Mouse (Mus musculus): Measurements from ENCODE around the gene Sp8. TPM values are rescaled to one million over a fixed set of nuclear protein-coding genes. Genes with fewer than 3 reads are reported as not detected.

Sp8 gene
- polyA plus RNA-seq, 1 experiment from 2014 or later: 9.8 TPM

DNA sequence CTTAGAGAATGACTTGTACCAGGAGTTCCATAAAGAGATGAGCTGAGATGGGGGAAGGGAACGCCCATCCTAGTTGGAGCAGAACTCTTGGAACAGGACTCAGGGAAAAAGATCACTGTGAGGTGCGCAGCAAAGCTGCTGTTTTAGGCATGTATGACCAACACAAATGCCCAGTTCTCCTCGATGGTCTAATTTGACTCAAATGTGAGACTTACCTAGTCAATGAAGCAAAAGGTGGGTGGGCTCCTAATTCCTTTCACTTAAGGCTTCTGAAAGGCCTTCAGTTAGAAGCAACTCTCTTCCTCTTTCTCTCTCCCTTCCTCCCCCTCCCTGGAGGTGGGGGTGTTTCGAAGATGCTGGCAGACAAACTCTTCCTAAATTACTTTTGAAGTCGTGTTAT lies 6.7 kb upstream of the Sp8 start:
- Histone ChIP-seq H3K27me3 (ENCODE audit: control insufficient read depth, insufficient read depth, low read length) (peaks cover 69% of the 10 kb centered on the region), H3K4me2 (ENCODE audit: low read depth) (no peak overlapping the region), H3K9ac (ENCODE audit: low read length) (no peak overlapping the region), H3K4me1 (ENCODE audit: control insufficient read depth, insufficient read depth, low read length) (peaks cover 11% of the 10 kb centered on the region), H3K27ac (ENCODE audit: low read depth, low read length) (no peak overlapping the region), H3K4me3 (ENCODE audit: low read depth, low read length) (no peak overlapping the region), H3K36me3 (ENCODE audit: control insufficient read depth, insufficient read depth, low read length) (no peaks in the 10 kb centered on the region), H3K9me3 (ENCODE audit: control insufficient read depth, low read length) (no peaks in the 10 kb centered on the region)
- DNase-seq (ENCODE audit: low spot score) (no peak), ATAC-seq (ENCODE audit: insufficient read depth, low FRiP score, low TSS enrichment) (no peak)
- WGBS: 8% methylated on average over 5 of the region's 5 CpGs

DNA sequence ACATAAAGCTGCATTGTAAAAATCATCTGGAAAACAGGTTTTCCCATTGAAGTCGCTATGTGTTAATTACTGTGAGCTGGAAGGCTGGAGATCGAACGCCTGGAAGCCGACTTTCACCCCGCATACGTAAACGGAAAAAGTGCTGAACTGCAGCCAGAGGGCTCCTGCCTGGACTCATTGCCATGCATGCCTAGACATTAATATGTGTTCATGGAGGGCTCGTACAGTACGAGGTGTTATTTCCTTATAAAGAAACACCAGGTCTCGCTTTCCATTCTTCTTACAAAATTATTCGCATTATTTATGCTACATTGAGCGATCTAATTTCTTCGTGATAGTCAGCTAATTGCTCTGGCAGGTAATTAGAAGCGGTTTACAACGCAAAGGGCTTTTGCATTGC lies 5.8 kb upstream of the Sp8 start:
- Histone ChIP-seq H3K36me3 (ENCODE audit: control insufficient read depth, insufficient read depth, low read length) (no peaks in the 10 kb centered on the region), H3K4me2 (ENCODE audit: low read depth) (peak overlapping the region; percentile 19), H3K27me3 (ENCODE audit: control insufficient read depth, insufficient read depth, low read length) (peaks cover 78% of the 10 kb centered on the region), H3K27ac (ENCODE audit: low read depth, low read length) (no peak overlapping the region), H3K9ac (ENCODE audit: low read length) (no peak overlapping the region), H3K4me3 (ENCODE audit: low read depth, low read length) (no peak overlapping the region), H3K4me1 (ENCODE audit: control insufficient read depth, insufficient read depth, low read length) (peaks cover 11% of the 10 kb centered on the region), H3K9me3 (ENCODE audit: control insufficient read depth, low read length) (no peaks in the 10 kb centered on the region)
- DNase-seq (ENCODE audit: low spot score): no peak
- WGBS: under 1% methylated on average over 15 of the region's 15 CpGs
- ATAC-seq (ENCODE audit: insufficient read depth, low FRiP score, low TSS enrichment): no peak

DNA sequence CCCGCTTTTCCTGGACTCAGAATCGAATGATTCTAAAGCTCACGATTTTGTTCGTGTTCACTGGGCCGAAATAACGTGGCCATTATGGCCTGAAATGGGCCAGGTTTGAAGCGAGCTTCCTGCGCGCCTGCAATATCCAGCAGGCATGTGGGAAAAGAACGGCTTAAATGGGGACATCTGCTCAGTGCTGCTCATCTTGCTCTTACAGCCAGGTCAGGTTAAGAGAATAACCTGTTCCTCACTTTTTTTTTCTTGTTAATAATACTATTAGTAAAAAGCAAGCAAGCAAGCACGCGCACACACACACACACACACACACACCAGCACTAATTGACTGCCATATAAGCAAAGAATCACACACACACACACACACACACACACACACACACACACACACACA lies 5.3 kb upstream of the Sp8 start:
- Histone ChIP-seq H3K4me1 (ENCODE audit: control insufficient read depth, insufficient read depth, low read length) (peaks cover 11% of the 10 kb centered on the region), H3K4me3 (ENCODE audit: low read depth, low read length) (no peak overlapping the region), H3K9ac (ENCODE audit: low read length) (no peak overlapping the region), H3K27me3 (ENCODE audit: control insufficient read depth, insufficient read depth, low read length) (peaks cover 81% of the 10 kb centered on the region), H3K36me3 (ENCODE audit: control insufficient read depth, insufficient read depth, low read length) (no peaks in the 10 kb centered on the region), H3K9me3 (ENCODE audit: control insufficient read depth, low read length) (no peaks in the 10 kb centered on the region), H3K4me2 (ENCODE audit: low read depth) (peak overlapping the region; percentile 19), H3K27ac (ENCODE audit: low read depth, low read length) (no peak overlapping the region)
- 0 out of 2 replicates have a peak, but pooled peaks have one; percentile 20 for ATAC-seq (ENCODE audit: insufficient read depth, low FRiP score, low TSS enrichment)
- WGBS: 1% methylated on average over 12 of the region's 12 CpGs
- DNase-seq (ENCODE audit: low spot score): peak; percentile 63

DNA sequence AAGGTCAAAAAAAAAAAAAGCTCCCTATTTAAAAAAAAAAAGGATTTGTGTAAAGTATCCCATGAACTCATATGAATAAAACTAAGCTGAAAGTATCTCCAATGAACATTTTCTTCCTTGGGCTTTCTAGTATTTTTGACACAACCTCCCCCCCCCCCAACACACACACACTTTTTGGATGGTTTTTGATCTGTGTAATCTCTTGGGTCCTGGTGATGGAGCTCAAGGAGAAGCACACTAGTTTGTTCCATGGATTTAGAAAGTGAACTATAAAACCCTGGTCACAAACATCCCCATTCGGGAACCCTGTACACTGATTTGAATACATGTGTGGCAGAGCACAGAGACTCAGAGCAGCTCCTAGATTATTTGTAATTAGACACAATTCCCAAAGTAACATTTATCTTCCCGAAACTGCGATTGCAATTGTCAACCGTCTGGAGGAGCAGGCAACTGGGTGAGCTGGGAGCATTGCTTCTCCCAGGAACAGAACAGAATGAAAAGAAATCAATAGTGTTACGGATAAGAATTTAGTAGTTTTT lies 4.7 kb upstream of the Sp8 start:
- no peak overlapping the region for H3K4me2 ChIP-seq (ENCODE audit: low read depth)
- peaks cover 11% of the 10 kb centered on the region for H3K4me1 ChIP-seq (ENCODE audit: control insufficient read depth, insufficient read depth, low read length)
- 5% methylated on average over 5 of the region's 5 CpGs for WGBS
- no peak overlapping the region for H3K9ac ChIP-seq (ENCODE audit: low read length)
- no peak overlapping the region for H3K27ac ChIP-seq (ENCODE audit: low read depth, low read length)
- H3K4me3 ChIP-seq (ENCODE audit: low read depth, low read length): no peak overlapping the region
- H3K9me3 ChIP-seq (ENCODE audit: control insufficient read depth, low read length): no peaks in the 10 kb centered on the region
- ATAC-seq (ENCODE audit: insufficient read depth, low FRiP score, low TSS enrichment) (no peak), DNase-seq (ENCODE audit: low spot score) (no peak)
- peaks cover 81% of the 10 kb centered on the region for H3K27me3 ChIP-seq (ENCODE audit: control insufficient read depth, insufficient read depth, low read length)
- H3K36me3 ChIP-seq (ENCODE audit: control insufficient read depth, insufficient read depth, low read length): no peaks in the 10 kb centered on the region

DNA sequence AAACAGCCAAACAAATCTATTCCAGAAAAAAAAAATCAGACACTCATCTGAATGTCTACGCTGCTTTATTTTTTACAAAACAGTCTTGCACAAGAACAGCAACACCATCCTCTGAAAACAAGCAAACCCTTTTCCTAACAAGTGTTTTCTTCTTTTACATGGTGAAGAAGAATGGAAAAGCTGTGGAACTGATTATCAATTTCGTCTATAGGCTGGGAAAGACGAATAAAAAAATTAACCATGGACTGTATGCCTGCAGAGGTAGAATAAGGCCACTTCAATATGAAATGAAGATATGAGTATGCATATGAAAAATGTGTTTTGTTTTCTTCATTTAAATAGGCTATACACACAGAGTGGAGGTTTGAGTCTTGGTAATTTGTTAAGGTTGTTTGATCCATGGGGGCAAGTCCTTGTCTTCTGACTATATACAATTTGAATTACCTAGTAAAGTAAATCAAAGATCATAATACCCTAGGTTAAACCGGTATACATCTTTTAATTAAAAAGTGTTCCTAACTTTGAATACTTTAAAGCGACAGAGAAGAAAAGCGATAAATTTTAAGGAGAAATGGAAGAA lies 4.1 kb upstream of the Sp8 start:
- no peak overlapping the region for H3K4me3 ChIP-seq (ENCODE audit: low read depth, low read length)
- no peaks in the 10 kb centered on the region for H3K9me3 ChIP-seq (ENCODE audit: control insufficient read depth, low read length)
- 8% methylated on average over 6 of the region's 6 CpGs for WGBS
- no peak overlapping the region for H3K9ac ChIP-seq (ENCODE audit: low read length)
- peaks cover 11% of the 10 kb centered on the region for H3K4me1 ChIP-seq (ENCODE audit: control insufficient read depth, insufficient read depth, low read length)
- H3K36me3 ChIP-seq (ENCODE audit: control insufficient read depth, insufficient read depth, low read length): no peaks in the 10 kb centered on the region
- H3K27me3 ChIP-seq (ENCODE audit: control insufficient read depth, insufficient read depth, low read length): peaks cover 81% of the 10 kb centered on the region
- no peak overlapping the region for H3K27ac ChIP-seq (ENCODE audit: low read depth, low read length)
- no peak for DNase-seq (ENCODE audit: low spot score)
- H3K4me2 ChIP-seq (ENCODE audit: low read depth): no peak overlapping the region
- no peak for ATAC-seq (ENCODE audit: insufficient read depth, low FRiP score, low TSS enrichment)

DNA sequence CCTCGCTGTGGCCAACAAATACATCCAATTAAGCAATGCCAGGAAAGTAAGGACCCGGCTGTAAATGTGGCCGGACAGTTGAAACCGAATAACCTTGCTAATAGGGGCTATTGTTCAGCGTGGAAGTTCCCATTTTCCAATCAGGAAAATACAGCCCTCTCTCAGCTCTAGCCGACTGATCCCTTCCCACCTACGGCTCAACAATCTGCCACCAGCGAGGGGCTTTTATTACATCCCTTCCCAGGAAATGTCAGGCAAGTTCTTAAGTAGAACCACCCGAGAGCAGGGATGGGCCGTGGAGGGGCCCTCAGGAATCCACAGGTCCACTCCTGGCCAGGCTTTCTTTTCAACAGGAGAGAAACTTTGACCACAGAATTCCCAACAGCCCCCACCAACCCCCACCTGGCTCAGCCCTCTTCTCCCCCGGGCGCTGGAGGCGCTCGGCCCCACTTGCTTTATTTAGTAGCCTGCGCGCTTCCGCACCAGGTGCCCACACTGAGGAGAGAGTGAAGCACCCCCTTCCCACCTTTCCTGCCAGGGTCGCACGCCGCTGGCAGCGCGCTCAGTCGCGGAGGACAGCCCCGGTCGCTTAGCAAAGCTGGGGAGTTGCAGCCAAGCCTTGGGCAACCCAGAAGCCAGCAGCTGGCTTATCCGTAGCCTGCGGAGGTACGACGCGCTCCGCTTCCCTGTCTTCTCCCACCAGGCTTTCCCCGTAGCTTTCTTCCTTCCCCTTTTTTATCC lies 3.3 kb upstream of the Sp8 start:
- peak; percentile 58 for DNase-seq (ENCODE audit: low spot score)
- Histone ChIP-seq H3K27me3 (ENCODE audit: control insufficient read depth, insufficient read depth, low read length) (peaks cover 81% of the 10 kb centered on the region), H3K4me3 (ENCODE audit: low read depth, low read length) (peak overlapping the region; percentile 26), H3K4me2 (ENCODE audit: low read depth) (peak overlapping the region; percentile 42), H3K9me3 (ENCODE audit: control insufficient read depth, low read length) (no peaks in the 10 kb centered on the region), H3K4me1 (ENCODE audit: control insufficient read depth, insufficient read depth, low read length) (peaks cover 6% of the 10 kb centered on the region; the same call in 1 of the 2 replicates), H3K9ac (ENCODE audit: low read length) (peak overlapping the region; percentile 33), H3K27ac (ENCODE audit: low read depth, low read length) (0 out of 2 replicates have a peak overlapping the region, but pooled peaks have one; percentile 3), H3K36me3 (ENCODE audit: control insufficient read depth, insufficient read depth, low read length) (no peaks in the 10 kb centered on the region)
- WGBS: under 1% methylated on average over 33 of the region's 33 CpGs
- ATAC-seq (ENCODE audit: insufficient read depth, low FRiP score, low TSS enrichment): 0 out of 2 replicates have a peak, but pooled peaks have one; percentile 18

DNA sequence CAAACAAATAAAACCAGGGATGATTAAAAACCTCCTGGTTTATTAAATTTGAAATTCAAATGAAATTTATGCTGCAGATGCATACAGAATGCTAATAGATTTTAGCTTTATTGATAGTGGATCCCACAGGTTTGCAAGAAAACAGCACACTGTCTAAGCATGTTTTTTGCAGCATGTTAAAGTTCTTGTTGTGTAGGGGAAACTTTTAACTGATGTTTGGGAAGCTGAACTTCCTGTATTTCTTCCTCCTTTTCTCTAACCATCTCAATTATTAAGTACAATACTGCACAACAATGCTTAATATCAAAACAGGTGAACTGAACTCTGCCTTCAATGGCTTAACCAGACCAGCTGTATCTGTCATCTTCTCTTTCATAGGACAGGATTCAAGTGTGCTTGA lies 2.0 kb upstream of the Sp8 start:
- Histone ChIP-seq H3K9ac (ENCODE audit: low read length) (no peak overlapping the region), H3K4me2 (ENCODE audit: low read depth) (no peak overlapping the region), H3K27me3 (ENCODE audit: control insufficient read depth, insufficient read depth, low read length) (peaks cover 82% of the 10 kb centered on the region), H3K4me1 (ENCODE audit: control insufficient read depth, insufficient read depth, low read length) (peaks cover 6% of the 10 kb centered on the region; the same call in 1 of the 2 replicates), H3K36me3 (ENCODE audit: control insufficient read depth, insufficient read depth, low read length) (no peaks in the 10 kb centered on the region), H3K9me3 (ENCODE audit: control insufficient read depth, low read length) (no peaks in the 10 kb centered on the region), H3K27ac (ENCODE audit: low read depth, low read length) (no peak overlapping the region), H3K4me3 (ENCODE audit: low read depth, low read length) (no peak overlapping the region)
- DNase-seq (ENCODE audit: low spot score) (no peak), ATAC-seq (ENCODE audit: insufficient read depth, low FRiP score, low TSS enrichment) (no peak)

DNA sequence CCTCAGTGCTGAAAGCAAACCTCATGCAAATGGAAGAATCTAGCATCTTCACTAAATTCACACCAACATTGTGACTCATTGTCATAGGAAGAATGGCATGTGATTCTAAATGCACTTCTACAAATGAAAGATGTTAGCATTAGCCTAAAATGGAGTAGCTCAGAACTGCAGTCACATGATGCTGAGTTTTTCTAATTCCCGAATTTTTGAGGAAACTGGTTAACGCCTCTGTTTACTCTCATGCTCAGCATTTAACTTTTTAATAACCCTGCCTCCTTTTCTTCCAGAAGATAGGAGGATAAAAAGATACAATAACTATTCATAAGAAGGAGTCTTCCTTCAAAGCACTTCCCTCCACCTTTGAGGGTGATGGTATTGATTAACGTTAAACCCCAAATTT lies 1.3 kb upstream of the Sp8 start:
- H3K27me3 ChIP-seq (ENCODE audit: control insufficient read depth, insufficient read depth, low read length): peaks cover 83% of the 10 kb centered on the region
- no peak for ATAC-seq (ENCODE audit: insufficient read depth, low FRiP score, low TSS enrichment)
- H3K36me3 ChIP-seq (ENCODE audit: control insufficient read depth, insufficient read depth, low read length): no peaks in the 10 kb centered on the region
- WGBS: 5% methylated on average over 3 of the region's 3 CpGs
- no peak overlapping the region for H3K4me3 ChIP-seq (ENCODE audit: low read depth, low read length)
- DNase-seq (ENCODE audit: low spot score): no peak
- H3K9me3 ChIP-seq (ENCODE audit: control insufficient read depth, low read length): no peaks in the 10 kb centered on the region
- no peak overlapping the region for H3K4me2 ChIP-seq (ENCODE audit: low read depth)
- H3K4me1 ChIP-seq (ENCODE audit: control insufficient read depth, insufficient read depth, low read length): peaks cover 8% of the 10 kb centered on the region; the same call in 1 of the 2 replicates
- H3K27ac ChIP-seq (ENCODE audit: low read depth, low read length): no peak overlapping the region
- no peak overlapping the region for H3K9ac ChIP-seq (ENCODE audit: low read length)

DNA sequence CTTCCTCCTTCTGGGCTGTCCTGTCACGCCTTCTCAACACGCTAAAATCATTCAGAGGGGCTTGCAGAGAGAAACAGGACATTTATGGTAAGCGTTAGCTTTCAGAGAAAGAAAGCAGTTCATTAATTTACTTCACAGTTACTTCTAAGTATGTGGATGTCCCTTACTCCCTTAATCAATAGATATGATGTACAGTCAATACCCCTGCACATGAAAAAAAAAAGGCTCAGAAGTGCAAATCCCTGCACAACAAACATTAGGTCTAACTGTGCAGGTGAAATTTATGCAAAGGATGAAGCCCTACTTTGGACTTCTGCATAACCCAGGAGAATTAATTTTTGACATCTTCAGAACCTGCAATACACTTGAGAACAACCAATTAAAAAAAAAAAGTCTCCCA lies 778 bp upstream of the Sp8 start:
- Histone ChIP-seq H3K9me3 (ENCODE audit: control insufficient read depth, low read length) (no peaks in the 10 kb centered on the region), H3K4me1 (ENCODE audit: control insufficient read depth, insufficient read depth, low read length) (peaks cover 8% of the 10 kb centered on the region; the same call in 1 of the 2 replicates), H3K36me3 (ENCODE audit: control insufficient read depth, insufficient read depth, low read length) (no peaks in the 10 kb centered on the region), H3K4me2 (ENCODE audit: low read depth) (no peak overlapping the region), H3K4me3 (ENCODE audit: low read depth, low read length) (no peak overlapping the region), H3K27ac (ENCODE audit: low read depth, low read length) (no peak overlapping the region), H3K27me3 (ENCODE audit: control insufficient read depth, insufficient read depth, low read length) (peaks cover 83% of the 10 kb centered on the region), H3K9ac (ENCODE audit: low read length) (no peak overlapping the region)
- DNase-seq (ENCODE audit: low spot score): no peak
- 4% methylated on average over 3 of the region's 3 CpGs for WGBS
- ATAC-seq (ENCODE audit: insufficient read depth, low FRiP score, low TSS enrichment): no peak

Data from neural tube, embryonic 11.5 days (tissue).